17 mouse cellular contexts compared by ENCODE assay signal in the genomic region with DNA sequence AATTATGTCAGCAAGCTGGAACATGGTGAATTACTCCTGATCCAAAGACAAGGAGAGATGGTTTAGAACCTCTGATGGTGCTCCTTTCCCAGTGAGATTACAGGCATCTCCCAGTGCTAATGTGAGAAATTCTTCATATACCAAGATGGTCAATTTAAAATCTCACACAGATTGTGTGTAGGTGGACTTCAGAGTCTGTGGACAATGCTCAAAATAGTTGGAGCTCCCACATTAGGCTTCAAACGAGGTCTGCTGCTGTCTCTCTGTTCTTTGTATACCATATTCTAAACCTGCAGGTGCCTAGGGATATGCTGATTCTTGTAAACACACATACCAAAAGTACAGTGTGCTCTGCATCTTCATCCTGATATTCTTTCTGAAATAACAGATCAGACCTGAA.
DNase-seq lines count a peak whose midpoint lies in the region.
"Had no signal": no experiment of that assay in that cellular context is flagged by ENCODE, and none has a peak within 500 bp of the region (broad histone marks: within the 10 kb centered on the region; RNA-seq: fewer than 3 reads in every experiment).

No protein-coding gene starts in this region.

- intact Hi-C loops in left cerebral cortex, postnatal 14 days (cut with DNase I): loop anchor here (5.0 kb wide), 1 partner anchor 94 kb away; no protein-coding TSS in a partner anchor

- DNase-seq in frontal cortex, adult 2 months (ENCODE audit: extremely low spot score in 1 of 2, low spot score in 1 of 2): peak; percentile 16 to 56
- no peak for DNase-seq in frontal cortex, postnatal 10 days (ENCODE audit: low spot score in 2 of 2)
- DNase-seq in right cerebral cortex, adult 18-20 months: peak; percentile 26
- no peak for DNase-seq in right cerebral cortex, postnatal 14 days
- DNase-seq in left cerebral cortex, postnatal 14 days (ENCODE audit: low spot score in 2 of 2): peak; percentile 9 to 38
- DNase-seq in spleen, postnatal 10 days (ENCODE audit: low spot score in 2 of 2): no peak
- no peak for DNase-seq in ovary, adult 18-20 months (ENCODE audit: low spot score)
- DNase-seq: adrenal gland, postnatal 10 days; B cell, adult 2 months; cerebellum, adult 11-12 months; cerebellum, adult 8-10 months; cerebellum, postnatal 10 days; cerebellum, postnatal 36 days; embryo, embryonic 11 days; gastrocnemius, postnatal 10 days; gastrocnemius, postnatal 36 days; heart, adult 2 months had no signal

Comparison
In these comparisons a context has a peak if more than half of its experiments do, and no peak if none do; other contexts are left out.
1. DNase-seq: peak in frontal cortex, adult 2 months (2 of 2), right cerebral cortex, adult 18-20 months (single experiment) and left cerebral cortex, postnatal 14 days (2 of 2); none in frontal cortex, postnatal 10 days (0 of 2), right cerebral cortex, postnatal 14 days (single experiment), spleen, postnatal 10 days (0 of 2) and ovary, adult 18-20 months (single experiment).